Mouse (Mus musculus): Measurements from ENCODE around the gene Phf8.
"Not testable (repeated sequence)": the region's sequence is repeated elsewhere in the genome, so short reads cannot be mapped to it uniquely, and the experiment has no call there.

Gene Phf8

GRCm38 (mm10) chrX:151520458-151521322 lies at the start of gene Phf8:
TSS of gene Phf8 (plus strand) at chrX:151520672.
- peak; percentile 97 for DNase-seq

- DNase-seq: no peak
Measured at GRCm38 (mm10) chrX:151488128-151488527, 32.3 kb upstream of the Phf8 start.

GRCm38 (mm10) chrX:151493269-151493668 lies 27.2 kb upstream of the Phf8 start:
- DNase-seq: not testable (repeated sequence)

- no peak for DNase-seq
Measured at GRCm38 (mm10) chrX:151496596-151496995, 23.9 kb upstream of the Phf8 start.

- no peak for DNase-seq
Measured at GRCm38 (mm10) chrX:151508536-151508935, 11.9 kb upstream of the Phf8 start.

- no peak for DNase-seq
Measured at GRCm38 (mm10) chrX:151509906-151510305, 10.6 kb upstream of the Phf8 start.

- DNase-seq: no peak
Measured at GRCm38 (mm10) chrX:151513066-151513465, 7.4 kb upstream of the Phf8 start.

- DNase-seq: no peak
Measured at GRCm38 (mm10) chrX:151513694-151514093, 6.8 kb upstream of the Phf8 start.

- no peak for DNase-seq
Measured at GRCm38 (mm10) chrX:151518181-151518580, 2.3 kb upstream of the Phf8 start.

- no peak for DNase-seq
Measured at GRCm38 (mm10) chrX:151520127-151520457, 380 bp upstream of the Phf8 start.

GRCm38 (mm10) chrX:151521786-151522522 lies 1.5 kb downstream of the Phf8 start:
- peak; percentile 30 for DNase-seq

GRCm38 (mm10) chrX:151553356-151553755 lies 32.9 kb downstream of the Phf8 start:
- DNase-seq: no peak

GRCm38 (mm10) chrX:151575166-151575565 lies 54.7 kb downstream of the Phf8 start:
- peak; percentile 1 for DNase-seq

GRCm38 (mm10) chrX:151643386-151643785 lies 122.9 kb downstream of the Phf8 start:
- no peak for DNase-seq

GRCm38 (mm10) chrX:151653744-151654143 lies 133.3 kb downstream of the Phf8 start:
- no peak for DNase-seq

GRCm38 (mm10) chrX:151674492-151675171 lies 154.2 kb downstream of the Phf8 start:
- no peak for DNase-seq

Measured in retina, postnatal 1 day (tissue).